Mouse (Mus musculus): ENCODE measurements around the gene March2. TPM values are rescaled to one million over a fixed set of nuclear protein-coding genes. Genes with fewer than 3 reads are reported as not detected.
A peak's percentile ranks its signal among the peaks of the same experiment; 100 is the strongest.

Gene March2
- polyA plus RNA-seq, 1 experiment, result 62.9 TPM

- TF ChIP-seq CTCF (IDR thresholded peaks at IDR 0.05; ENCODE audit: low read depth, low read length), result no peak
- no peak for TF ChIP-seq POLR2A (IDR thresholded peaks at IDR 0.05; ENCODE audit: borderline replicate concordance, low read depth, low read length)
- Histone ChIP-seq H3K4me1 (ENCODE audit: control insufficient read depth, insufficient read depth, low read length) (peaks cover 6% of the 10 kb centered on the region), H3K27ac (ENCODE audit: insufficient read depth, low read depth, low read length) (no peak overlapping the region), H3K4me3 (ENCODE audit: insufficient read depth, low read length) (no peak overlapping the region)
Measured at GRCm38 (mm10) chr17:33718944-33719725, 665 bp upstream of the March2 start.

- Histone ChIP-seq H3K27ac (ENCODE audit: insufficient read depth, low read depth, low read length) (no peak overlapping the region), H3K4me3 (ENCODE audit: insufficient read depth, low read length) (peak overlapping the region; percentile 83), H3K4me1 (ENCODE audit: control insufficient read depth, insufficient read depth, low read length) (peaks cover 6% of the 10 kb centered on the region)
- no peak for TF ChIP-seq POLR2A (IDR thresholded peaks at IDR 0.05; ENCODE audit: borderline replicate concordance, low read depth, low read length)
- no peak for TF ChIP-seq CTCF (IDR thresholded peaks at IDR 0.05; ENCODE audit: low read depth, low read length)
Measured at GRCm38 (mm10) chr17:33717982-33718381, 488 bp downstream of the March2 start.

GRCm38 (mm10) chr17:33717246-33717645, 1.2 kb downstream of the March2 start:
- H3K27ac ChIP-seq (ENCODE audit: insufficient read depth, low read depth, low read length), result no peak overlapping the region
- peaks cover 6% of the 10 kb centered on the region for H3K4me1 ChIP-seq (ENCODE audit: control insufficient read depth, insufficient read depth, low read length)
- no peak overlapping the region for H3K4me3 ChIP-seq (ENCODE audit: insufficient read depth, low read length)
- TF ChIP-seq CTCF (IDR thresholded peaks at IDR 0.05; ENCODE audit: low read depth, low read length), result no peak
- no peak for TF ChIP-seq POLR2A (IDR thresholded peaks at IDR 0.05; ENCODE audit: borderline replicate concordance, low read depth, low read length)

GRCm38 (mm10) chr17:33714779-33715178, 3.7 kb downstream of the March2 start:
- Histone ChIP-seq H3K27ac (ENCODE audit: insufficient read depth, low read depth, low read length) (no peak overlapping the region), H3K4me3 (ENCODE audit: insufficient read depth, low read length) (no peak overlapping the region), H3K4me1 (ENCODE audit: control insufficient read depth, insufficient read depth, low read length) (peaks cover 10% of the 10 kb centered on the region)
- no peak for TF ChIP-seq POLR2A (IDR thresholded peaks at IDR 0.05; ENCODE audit: borderline replicate concordance, low read depth, low read length)
- no peak for TF ChIP-seq CTCF (IDR thresholded peaks at IDR 0.05; ENCODE audit: low read depth, low read length)

GRCm38 (mm10) chr17:33713271-33713670, 5.2 kb downstream of the March2 start:
- TF ChIP-seq POLR2A (IDR thresholded peaks at IDR 0.05; ENCODE audit: borderline replicate concordance, low read depth, low read length) (no peak), CTCF (IDR thresholded peaks at IDR 0.05; ENCODE audit: low read depth, low read length) (no peak)
- H3K27ac ChIP-seq (ENCODE audit: insufficient read depth, low read depth, low read length), result no peak overlapping the region
- H3K4me1 ChIP-seq (ENCODE audit: control insufficient read depth, insufficient read depth, low read length), result peaks cover 10% of the 10 kb centered on the region
- H3K4me3 ChIP-seq (ENCODE audit: insufficient read depth, low read length), result no peak overlapping the region

GRCm38 (mm10) chr17:33709834-33710233, 8.6 kb downstream of the March2 start:
- peaks cover 4% of the 10 kb centered on the region; the same call in 1 of the 2 replicates for H3K4me1 ChIP-seq (ENCODE audit: control insufficient read depth, insufficient read depth, low read length)
- H3K4me3 ChIP-seq (ENCODE audit: insufficient read depth, low read length), result no peak overlapping the region
- no peak overlapping the region for H3K27ac ChIP-seq (ENCODE audit: insufficient read depth, low read depth, low read length)
- TF ChIP-seq CTCF (IDR thresholded peaks at IDR 0.05; ENCODE audit: low read depth, low read length) (no peak), POLR2A (IDR thresholded peaks at IDR 0.05; ENCODE audit: borderline replicate concordance, low read depth, low read length) (no peak)

- Histone ChIP-seq H3K27ac (ENCODE audit: insufficient read depth, low read depth, low read length) (no peak overlapping the region), H3K4me3 (ENCODE audit: insufficient read depth, low read length) (no peak overlapping the region), H3K4me1 (ENCODE audit: control insufficient read depth, insufficient read depth, low read length) (peaks cover 7% of the 10 kb centered on the region)
- TF ChIP-seq POLR2A (IDR thresholded peaks at IDR 0.05; ENCODE audit: borderline replicate concordance, low read depth, low read length) (no peak), CTCF (IDR thresholded peaks at IDR 0.05; ENCODE audit: low read depth, low read length) (no peak)
Measured at GRCm38 (mm10) chr17:33703091-33703490, 15.4 kb downstream of the March2 start.

- H3K27ac ChIP-seq (ENCODE audit: insufficient read depth, low read depth, low read length), result no peak overlapping the region
- peaks cover 7% of the 10 kb centered on the region for H3K4me1 ChIP-seq (ENCODE audit: control insufficient read depth, insufficient read depth, low read length)
- TF ChIP-seq CTCF (IDR thresholded peaks at IDR 0.05; ENCODE audit: low read depth, low read length), result no peak
- no peak for TF ChIP-seq POLR2A (IDR thresholded peaks at IDR 0.05; ENCODE audit: borderline replicate concordance, low read depth, low read length)
- H3K4me3 ChIP-seq (ENCODE audit: insufficient read depth, low read length), result no peak overlapping the region
Measured at GRCm38 (mm10) chr17:33702178-33702577, 16.3 kb downstream of the March2 start.

GRCm38 (mm10) chr17:33695471-33695870, 23.0 kb downstream of the March2 start:
- TF ChIP-seq POLR2A (IDR thresholded peaks at IDR 0.05; ENCODE audit: borderline replicate concordance, low read depth, low read length), result no peak
- H3K4me3 ChIP-seq (ENCODE audit: insufficient read depth, low read length), result no peak overlapping the region
- no peaks in the 10 kb centered on the region for H3K4me1 ChIP-seq (ENCODE audit: control insufficient read depth, insufficient read depth, low read length)
- H3K27ac ChIP-seq (ENCODE audit: insufficient read depth, low read depth, low read length), result no peak overlapping the region

GRCm38 (mm10) chr17:33686760-33687159, 31.7 kb downstream of the March2 start, which contains the start of gene Hnrnpm:
TSS of gene Hnrnpm (minus strand) at chr17:33686860.
- H3K4me1 ChIP-seq (ENCODE audit: control insufficient read depth, insufficient read depth, low read length), result peaks cover 14% of the 10 kb centered on the region
- H3K27ac ChIP-seq (ENCODE audit: insufficient read depth, low read depth, low read length), result no peak within 1 kb of the TSS
- TF ChIP-seq POLR2A (IDR thresholded peaks at IDR 0.05; ENCODE audit: borderline replicate concordance, low read depth, low read length) (no peak), CTCF (IDR thresholded peaks at IDR 0.05; ENCODE audit: low read depth, low read length) (no peak)
- H3K4me3 ChIP-seq (ENCODE audit: insufficient read depth, low read length), result peak within 1 kb of the TSS; percentile 44; the same call in 1 of the 2 replicates
